Mouse (Mus musculus) T-cell, adult 2 months (primary cell): ENCODE data around the gene Sh3gl3.

Experiments used
- DNase-seq: peaks from one replicate; pipeline ENCODE4 v3.0.0; 2022; ENCODE audit warnings: low spot score

The Sh3gl3 gene

DNA sequence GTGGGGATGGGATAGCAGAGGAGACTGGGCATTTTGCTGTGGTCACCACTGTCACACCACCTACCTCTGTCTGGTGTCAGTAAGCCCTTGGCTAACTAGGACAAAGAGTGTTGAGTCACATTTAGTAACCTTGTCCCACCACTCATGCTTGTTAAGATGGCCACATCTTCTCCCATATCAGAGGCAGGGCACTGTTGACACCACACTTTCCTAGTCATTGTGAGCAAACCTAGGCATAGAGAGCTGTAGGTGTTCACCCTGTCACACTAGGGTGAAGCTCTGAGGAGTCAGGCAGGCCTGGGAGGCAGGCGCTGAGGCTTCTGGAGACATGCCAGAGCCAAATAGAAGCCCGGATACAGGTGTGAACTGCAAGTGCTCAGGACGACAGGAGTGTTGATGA, at the start of gene Sh3gl3:
Gene Sh3gl3, plus strand, starts transcription at position 301 of the 400 bp plus-strand sequence.
- DNase-seq, result no peak

- no peak for DNase-seq
Measured at GRCm38 (mm10) chr7:82138196-82138595, 35.4 kb upstream of the Sh3gl3 start.

DNA sequence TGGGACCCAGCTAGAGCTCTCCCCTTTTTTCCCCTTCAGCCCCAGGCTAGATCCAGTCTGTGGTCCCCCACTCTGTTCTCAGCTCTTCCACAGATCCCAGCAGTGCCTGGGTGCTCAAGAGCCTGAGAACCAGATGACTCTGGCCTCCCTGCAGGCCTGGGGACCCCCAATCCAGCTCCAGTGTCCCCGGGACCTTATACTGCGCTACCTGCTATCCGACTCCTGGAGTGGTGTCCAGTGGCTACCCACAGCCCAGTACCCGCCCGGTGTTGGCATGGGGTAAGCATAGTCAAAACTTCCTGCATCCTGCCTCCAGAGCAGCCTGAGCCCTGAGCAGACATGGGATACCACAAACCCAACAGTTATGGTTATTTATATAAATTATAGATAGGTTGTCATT, 26.5 kb upstream of the Sh3gl3 start:
- DNase-seq, result no peak

DNA sequence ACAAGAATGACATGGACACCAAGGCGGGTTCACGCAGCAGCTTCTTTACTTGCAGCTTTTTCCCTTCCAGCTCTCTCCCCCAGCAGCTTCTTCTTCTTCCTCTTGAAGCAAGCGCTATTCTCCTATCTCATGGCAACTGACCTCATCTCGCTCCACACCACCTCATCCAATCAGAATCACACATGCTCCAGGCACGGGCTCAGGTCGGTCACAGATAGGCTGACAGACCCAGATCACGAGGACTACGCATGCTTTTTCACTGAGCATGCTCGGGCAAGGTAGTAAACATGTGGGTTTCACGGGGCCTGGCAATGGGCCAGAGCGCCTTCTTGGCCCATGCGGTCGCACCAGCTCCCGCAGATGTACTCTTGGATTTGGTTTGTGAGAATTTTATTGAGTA, 9.0 kb upstream of the Sh3gl3 start:
- DNase-seq, result no peak

- peak; percentile 6 for DNase-seq
Measured at GRCm38 (mm10) chr7:82174571-82175326, 1.1 kb downstream of the Sh3gl3 start.

DNA sequence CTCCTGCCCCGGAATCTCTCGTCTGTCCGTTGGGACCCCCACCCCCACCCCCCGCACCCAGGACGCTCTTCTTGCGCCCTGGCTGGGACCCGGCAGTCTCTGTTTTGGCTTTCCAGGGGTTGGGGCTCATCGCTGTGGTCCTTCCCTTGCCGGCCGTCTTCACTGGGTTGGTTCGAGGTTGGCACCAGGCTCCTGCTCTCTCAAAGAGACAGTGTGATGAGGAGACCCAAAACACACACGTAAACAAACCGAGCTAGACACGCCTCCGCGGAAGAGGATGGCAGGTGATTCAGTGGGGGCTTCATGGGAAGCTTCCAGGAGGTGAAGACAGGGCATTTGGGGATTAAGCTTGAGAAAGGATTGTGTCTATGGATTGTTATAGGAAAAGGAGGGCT, 1.7 kb downstream of the Sh3gl3 start:
- no peak for DNase-seq

DNA sequence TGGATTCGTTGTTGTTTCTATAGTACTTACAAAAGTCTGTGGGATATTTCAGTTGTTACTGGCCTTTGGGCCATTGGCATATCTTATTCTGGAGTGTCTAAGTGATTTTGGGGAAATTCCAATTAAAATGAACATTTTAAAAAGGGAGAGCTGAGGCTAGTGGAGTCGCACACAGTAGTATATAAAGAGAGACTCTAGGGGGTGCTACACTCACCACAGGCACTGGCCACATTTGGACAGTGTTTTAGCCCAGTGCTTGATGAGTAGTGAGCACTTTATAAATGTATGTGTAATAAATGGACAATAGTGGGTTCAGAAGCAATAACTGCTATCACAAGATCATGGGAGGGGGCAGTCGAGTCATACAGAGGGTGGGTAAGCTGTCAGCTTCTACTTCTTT, 2.6 kb downstream of the Sh3gl3 start:
- DNase-seq, result no peak

DNA sequence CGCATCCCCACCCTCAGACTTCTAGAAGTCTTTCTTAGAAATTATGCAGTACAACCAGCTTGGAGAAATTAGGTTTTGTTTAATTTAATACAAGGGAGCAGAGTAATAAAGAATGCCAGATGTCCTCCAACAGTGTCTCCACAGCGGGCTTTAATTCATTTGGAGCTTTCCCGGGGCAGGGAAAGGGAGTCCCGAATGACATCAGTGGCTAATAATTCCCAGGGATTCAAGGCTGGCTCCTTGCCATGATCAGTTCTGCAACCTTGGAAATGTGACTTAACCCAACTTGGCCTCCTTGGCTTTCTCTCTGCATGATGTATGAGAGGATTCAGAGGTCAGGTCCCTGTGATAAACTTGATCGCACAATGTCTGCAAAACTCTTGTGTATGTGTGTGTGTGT, 3.7 kb downstream of the Sh3gl3 start:
- no peak for DNase-seq

- no peak for DNase-seq
Measured at GRCm38 (mm10) chr7:82180919-82181318, 7.3 kb downstream of the Sh3gl3 start.

DNA sequence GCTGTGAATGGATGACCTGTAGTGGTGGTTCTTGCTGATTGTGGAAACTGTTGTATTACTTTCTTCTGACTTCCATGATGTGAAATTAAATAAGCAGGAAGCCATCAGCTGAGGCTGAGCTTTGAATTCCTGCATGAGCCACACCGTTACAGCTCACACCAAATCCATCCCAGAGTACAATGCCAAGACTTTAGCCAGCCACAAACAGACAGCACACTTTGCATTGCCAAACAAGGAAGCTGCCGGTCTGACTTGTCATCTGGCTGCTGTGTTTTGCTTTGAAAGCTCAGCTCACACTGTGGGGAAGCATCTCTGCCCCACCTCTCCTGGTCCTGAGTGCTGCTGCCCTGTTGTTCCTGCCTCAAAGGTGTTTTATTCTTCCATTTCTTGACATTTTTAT, 9.1 kb downstream of the Sh3gl3 start:
- no peak for DNase-seq

DNA sequence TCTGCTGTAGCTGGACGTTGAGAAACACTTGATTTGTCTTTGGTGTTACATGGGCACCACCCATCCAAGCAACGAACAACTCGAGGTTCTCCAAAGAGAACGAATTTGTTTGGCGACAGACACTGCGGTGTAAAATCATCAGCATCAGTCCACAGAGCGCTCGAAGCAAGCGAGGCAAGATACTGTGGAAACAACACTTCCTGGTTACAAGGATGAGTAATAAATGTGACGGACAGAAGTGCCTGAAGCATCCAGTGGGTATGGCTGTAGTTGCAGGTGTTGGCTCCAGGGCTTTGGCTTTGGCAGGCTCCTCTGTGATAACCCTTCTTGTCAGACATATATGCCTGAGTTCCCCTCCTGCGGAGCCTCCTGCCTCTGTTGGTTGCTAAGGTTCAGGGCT, 18.0 kb downstream of the Sh3gl3 start:
- DNase-seq, result no peak

DNA sequence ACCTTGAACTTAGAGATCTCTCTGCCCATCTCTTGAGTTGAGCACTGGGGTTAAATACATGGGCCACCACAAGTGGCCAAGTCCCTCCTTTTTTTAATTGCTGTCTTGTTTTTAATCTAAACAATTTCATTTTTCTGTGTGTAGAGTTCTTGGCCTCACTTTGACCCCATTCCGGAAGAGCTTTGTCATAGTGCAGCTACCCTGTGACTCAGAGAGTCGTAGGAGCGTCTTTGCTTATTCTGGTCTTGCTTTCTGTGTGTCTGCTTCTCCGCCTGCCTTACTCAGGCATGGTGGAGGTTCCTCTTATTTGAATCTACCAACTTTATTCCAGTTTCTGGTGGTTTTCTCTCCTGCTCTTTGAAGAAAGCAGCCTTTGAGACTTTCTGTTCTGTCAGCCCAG, 18.9 kb downstream of the Sh3gl3 start:
- DNase-seq, result no peak

- DNase-seq, result no peak
Measured at GRCm38 (mm10) chr7:82203111-82203510, 29.5 kb downstream of the Sh3gl3 start.

DNA sequence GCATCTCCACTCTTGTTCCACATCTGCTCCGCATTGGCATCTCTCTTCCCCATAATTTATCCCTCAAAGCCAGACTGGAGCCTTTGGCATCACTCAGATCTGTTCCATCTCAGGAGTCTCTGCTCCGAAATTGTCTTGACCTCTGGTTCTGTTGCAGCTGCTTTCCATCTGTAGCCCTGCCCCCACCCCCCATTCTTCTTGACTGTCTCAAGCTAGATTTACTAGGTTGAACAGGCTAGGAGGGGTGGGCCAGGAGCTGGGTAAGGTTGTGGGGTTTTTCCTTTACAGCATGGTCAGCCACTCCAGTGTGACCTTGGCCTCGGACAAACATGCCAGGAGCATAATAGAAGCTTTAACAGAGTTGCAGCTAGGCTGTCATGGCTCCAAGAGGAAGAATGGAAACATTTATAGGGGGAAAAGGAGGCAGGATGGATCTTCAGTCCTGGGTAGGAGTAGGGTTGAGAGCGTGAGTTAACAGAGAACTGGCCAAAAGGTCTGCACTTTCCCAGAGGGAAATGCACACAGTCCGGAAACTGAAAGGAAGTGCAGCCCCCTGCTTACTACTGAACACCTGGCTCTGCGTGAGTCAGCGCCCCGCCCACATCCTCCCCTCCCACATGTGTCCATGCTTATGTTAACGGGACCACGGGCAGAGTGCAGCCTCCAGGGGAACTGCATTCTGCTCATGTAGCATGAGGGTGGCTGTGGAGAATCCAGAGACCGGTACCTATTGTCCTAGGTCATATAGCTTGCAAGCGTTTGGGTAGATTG, 30.6 kb downstream of the Sh3gl3 start:
- DNase-seq, result peak; percentile 20

GRCm38 (mm10) chr7:82204975-82205374, 31.3 kb downstream of the Sh3gl3 start:
- no peak for DNase-seq

- no peak for DNase-seq
Measured at GRCm38 (mm10) chr7:82206787-82207186, 33.1 kb downstream of the Sh3gl3 start.

DNA sequence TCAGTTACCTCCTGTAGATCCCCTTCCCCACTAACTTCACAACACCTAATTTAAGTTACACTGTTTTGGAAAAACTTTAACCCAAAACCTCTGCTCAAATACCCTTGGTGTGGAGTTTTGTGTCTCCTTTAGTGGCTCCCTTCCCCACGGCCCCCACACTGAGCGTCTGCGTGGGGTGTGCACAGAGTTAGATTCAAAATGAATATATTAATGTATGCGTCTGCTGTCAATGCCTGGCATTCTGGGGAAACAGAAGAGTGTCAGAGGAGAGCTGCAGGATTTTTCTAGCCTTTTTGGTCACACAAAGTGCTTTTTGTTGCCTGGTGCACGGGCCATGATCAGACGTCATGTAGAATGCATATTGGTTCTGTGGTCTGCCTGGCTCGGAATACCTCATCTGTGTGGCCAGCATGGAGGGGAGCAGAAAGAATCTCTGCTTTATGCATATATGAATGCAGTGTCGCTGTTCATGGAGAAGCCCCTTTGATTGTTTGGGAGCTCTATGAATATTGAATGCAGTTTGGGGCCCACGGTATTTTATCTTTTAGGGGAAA, 47.8 kb downstream of the Sh3gl3 start:
- DNase-seq, result no peak

DNA sequence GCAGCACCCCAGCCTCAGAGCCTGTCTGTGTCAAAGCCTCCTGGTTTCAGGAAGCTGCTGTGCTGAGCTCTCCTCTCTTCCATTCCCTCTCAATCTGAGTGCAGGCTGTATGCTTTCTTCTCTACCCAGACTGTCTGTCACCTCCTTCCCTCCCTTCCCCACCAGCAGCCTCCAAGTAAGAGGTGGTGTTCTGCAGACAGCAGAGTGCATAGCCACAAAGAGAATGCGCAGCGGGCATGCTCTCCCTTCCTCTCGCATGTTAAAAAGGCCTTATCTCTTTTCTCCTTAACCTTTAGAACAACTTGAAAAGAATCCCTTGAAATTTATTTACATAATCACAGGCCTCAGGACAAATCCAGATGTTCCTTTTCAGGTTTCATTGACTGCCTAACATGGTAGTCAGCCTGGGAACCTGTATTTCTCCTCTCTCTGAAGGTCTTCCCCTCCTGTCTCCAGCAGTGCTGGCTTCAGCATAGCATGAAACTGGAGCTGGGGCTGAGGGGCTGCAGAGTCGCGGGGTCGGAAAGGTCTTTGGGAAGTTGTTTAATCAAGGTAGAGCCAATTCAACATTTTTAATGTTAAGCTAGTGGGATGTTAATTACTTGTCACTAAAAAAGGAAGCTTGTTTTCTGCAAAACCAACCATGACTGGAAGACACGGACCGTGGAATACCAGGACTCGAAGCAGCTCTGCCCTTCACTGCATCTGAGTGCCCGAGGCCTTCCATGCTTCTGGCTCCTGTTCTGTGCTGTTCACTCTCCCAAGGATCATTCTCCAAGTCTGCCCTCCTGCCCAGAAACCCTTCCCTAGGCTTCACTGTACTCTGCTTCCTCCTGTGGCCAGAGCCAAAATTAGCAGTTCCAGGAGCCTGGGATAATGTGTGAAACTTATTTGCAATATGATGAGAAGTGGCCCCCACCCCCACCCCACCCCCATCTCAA, 50.5 kb downstream of the Sh3gl3 start:
- no peak for DNase-seq

DNA sequence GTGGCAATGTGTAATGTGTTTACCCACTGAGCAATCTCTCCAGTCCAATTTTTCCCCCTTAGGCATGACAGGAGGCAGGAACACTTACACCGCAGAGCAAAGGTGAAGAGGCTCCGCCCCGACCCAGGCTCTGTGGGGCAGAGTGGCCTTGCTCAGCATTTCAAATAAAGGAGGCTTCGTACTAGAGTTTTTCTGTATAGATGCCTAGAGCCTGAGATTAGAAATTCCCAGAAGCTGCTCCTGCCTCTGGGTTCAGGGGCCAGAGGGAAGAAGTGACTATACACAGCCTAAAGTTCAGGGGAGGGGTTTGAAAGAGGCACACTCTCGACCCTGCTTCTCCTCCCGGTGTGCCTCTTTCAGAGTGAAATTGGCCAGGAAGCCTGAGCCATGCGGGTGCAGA, 59.6 kb downstream of the Sh3gl3 start:
- no peak for DNase-seq

GRCm38 (mm10) chr7:82234010-82234897, 60.6 kb downstream of the Sh3gl3 start:
- DNase-seq, result no peak

- no peak for DNase-seq
Measured at GRCm38 (mm10) chr7:82234898-82235290, 61.3 kb downstream of the Sh3gl3 start.
